Mouse (Mus musculus) cerebellum, postnatal 25 days (tissue): ENCODE measurements around the gene Apoc3.

ENCODE experiments used
- DNase-seq, 2 experiments: peaks; one replicate each; pipeline ENCODE4 v3.0.0; 2021; ENCODE audit warnings: mixed read lengths in 2 of 2

The Apoc3 gene

GRCm38 (mm10) chr9:46191644-46192043, 43.8 kb downstream of the Apoc3 start:
- no peak for DNase-seq

- no peak for DNase-seq
Measured at GRCm38 (mm10) chr9:46191234-46191633, 44.2 kb downstream of the Apoc3 start.

- DNase-seq = peak in 1 of 2 experiments; percentile 51
Measured at GRCm38 (mm10) chr9:46189381-46189780, 46.1 kb downstream of the Apoc3 start.

GRCm38 (mm10) chr9:46188956-46189355, 46.5 kb downstream of the Apoc3 start:
- DNase-seq = peak in 1 of 2 experiments; percentile 41

- no peak for DNase-seq
Measured at GRCm38 (mm10) chr9:46188370-46188769, 47.1 kb downstream of the Apoc3 start.

GRCm38 (mm10) chr9:46186387-46186786, 49.0 kb downstream of the Apoc3 start:
- no peak for DNase-seq

GRCm38 (mm10) chr9:46185191-46185590, 50.2 kb downstream of the Apoc3 start:
- peak; percentile 51 to 69 for DNase-seq

GRCm38 (mm10) chr9:46184542-46184941, 50.9 kb downstream of the Apoc3 start:
- DNase-seq = no peak
